Mouse (Mus musculus): ENCODE results near the gene Tssk6. TPM values are rescaled to one million over a fixed set of nuclear protein-coding genes. Genes with fewer than 3 reads are reported as not detected.

The Tssk6 gene
- under 1 TPM in 1 of 2 experiments, not detected in 1; 0.32 TPM for total RNA-seq (2021)

- intact Hi-C loops (cut with DNase I) = loop anchor here (5.0 kb wide), 1 partner anchor 275 kb away; the partner anchor contains the start of gene Zfp868
- DNase-seq (ENCODE audit: low spot score in 2 of 2) = no peak
Observed at GRCm38 (mm10) chr8:69902163-69903062, at the start of gene Tssk6, which contains the start of the genes Ndufa13 and Yjefn3. TSS of gene Tssk6 (plus strand) at chr8:69902184. TSS of gene Ndufa13 (minus strand) at chr8:69902558. TSS of gene Yjefn3 (minus strand) at chr8:69902712.

- DNase-seq (ENCODE audit: low spot score in 2 of 2) = no peak
- intact Hi-C loops (cut with DNase I) = no loop called here
Observed at GRCm38 (mm10) chr8:69853869-69854268, 48.1 kb upstream of the Tssk6 start.

- intact Hi-C loops (cut with DNase I) = no loop called here
- DNase-seq (ENCODE audit: low spot score in 2 of 2) = no peak
Observed at GRCm38 (mm10) chr8:69860807-69861206, 41.2 kb upstream of the Tssk6 start.

GRCm38 (mm10) chr8:69861251-69861650 lies 40.7 kb upstream of the Tssk6 start:
- no peak for DNase-seq (ENCODE audit: low spot score in 2 of 2)
- intact Hi-C loops (cut with DNase I) = no loop called here

GRCm38 (mm10) chr8:69863387-69864020 lies 38.5 kb upstream of the Tssk6 start:
- no peak for DNase-seq (ENCODE audit: low spot score in 2 of 2)
- intact Hi-C loops (cut with DNase I) = no loop called here

- intact Hi-C loops (cut with DNase I) = no loop called here
- no peak for DNase-seq (ENCODE audit: low spot score in 2 of 2)
Observed at GRCm38 (mm10) chr8:69864180-69864579, 37.8 kb upstream of the Tssk6 start.

- intact Hi-C loops (cut with DNase I) = no loop called here
- DNase-seq (ENCODE audit: low spot score in 2 of 2) = no peak
Observed at GRCm38 (mm10) chr8:69867696-69868326, 34.2 kb upstream of the Tssk6 start.

GRCm38 (mm10) chr8:69870003-69870765 lies 31.8 kb upstream of the Tssk6 start:
- no peak for DNase-seq (ENCODE audit: low spot score in 2 of 2)
- intact Hi-C loops (cut with DNase I) = no loop called here

GRCm38 (mm10) chr8:69870907-69871306 lies 31.1 kb upstream of the Tssk6 start:
- DNase-seq (ENCODE audit: low spot score in 2 of 2) = no peak
- intact Hi-C loops (cut with DNase I) = no loop called here

GRCm38 (mm10) chr8:69874155-69874554 lies 27.8 kb upstream of the Tssk6 start:
- intact Hi-C loops (cut with DNase I) = loop anchor here (1.0 kb wide), 1 partner anchor 17 kb away; no protein-coding TSS in a partner anchor
- peak; percentile 55 to 63 for DNase-seq (ENCODE audit: low spot score in 2 of 2)

- intact Hi-C loops (cut with DNase I) = loop anchor here (1.0 kb wide), 1 partner anchor 17 kb away; no protein-coding TSS in a partner anchor
- DNase-seq (ENCODE audit: low spot score in 2 of 2) = no peak
Observed at GRCm38 (mm10) chr8:69874654-69875053, 27.3 kb upstream of the Tssk6 start.

- intact Hi-C loops (cut with DNase I) = no loop called here
- DNase-seq (ENCODE audit: low spot score in 2 of 2) = no peak
Observed at GRCm38 (mm10) chr8:69876097-69876496, 25.9 kb upstream of the Tssk6 start.

- intact Hi-C loops (cut with DNase I) = no loop called here
- DNase-seq (ENCODE audit: low spot score in 2 of 2) = no peak
Observed at GRCm38 (mm10) chr8:69876967-69877366, 25.0 kb upstream of the Tssk6 start.

GRCm38 (mm10) chr8:69877396-69877795 lies 24.6 kb upstream of the Tssk6 start:
- no peak for DNase-seq (ENCODE audit: low spot score in 2 of 2)

GRCm38 (mm10) chr8:69877992-69878391 lies 24.0 kb upstream of the Tssk6 start:
- intact Hi-C loops (cut with DNase I) = no loop called here
- no peak for DNase-seq (ENCODE audit: low spot score in 2 of 2)

More at GRCm38 (mm10) chr8:69877396-69877795, 24.6 kb upstream of the Tssk6 start:
- intact Hi-C loops (cut with DNase I) = no loop called here

GRCm38 (mm10) chr8:69879678-69880077 lies 22.3 kb upstream of the Tssk6 start:
- DNase-seq (ENCODE audit: low spot score in 2 of 2) = no peak
- intact Hi-C loops (cut with DNase I) = no loop called here

GRCm38 (mm10) chr8:69880841-69881240 lies 21.1 kb upstream of the Tssk6 start:
- intact Hi-C loops (cut with DNase I) = no loop called here
- no peak for DNase-seq (ENCODE audit: low spot score in 2 of 2)

GRCm38 (mm10) chr8:69881261-69881865 lies 20.6 kb upstream of the Tssk6 start:
- intact Hi-C loops (cut with DNase I) = no loop called here
- no peak for DNase-seq (ENCODE audit: low spot score in 2 of 2)

All from left cerebral cortex, postnatal 36 days (tissue).